Mouse (Mus musculus) CD4-positive, CD25-positive, alpha-beta regulatory T cell, adult 2 months (primary cell): ENCODE results near the gene Gm11444.

ENCODE experiments used
- DNase-seq: peaks from one replicate; pipeline ENCODE4 v3.0.0-alpha.2; 2012; ENCODE audit warnings: low read depth, low spot score

The Gm11444 gene

GRCm38 (mm10) chr11:85814678-85815077 is 35.5 kb downstream of the Gm11444 start:
- no peak for DNase-seq

GRCm38 (mm10) chr11:85812201-85812966 is 37.7 kb downstream of the Gm11444 start:
- no peak for DNase-seq

GRCm38 (mm10) chr11:85811676-85812075 is 38.5 kb downstream of the Gm11444 start:
- DNase-seq, result no peak

GRCm38 (mm10) chr11:85811229-85811628 is 38.9 kb downstream of the Gm11444 start:
- DNase-seq, result no peak

GRCm38 (mm10) chr11:85807353-85807752 is 42.8 kb downstream of the Gm11444 start:
- DNase-seq, result no peak

GRCm38 (mm10) chr11:85805779-85806178 is 44.4 kb downstream of the Gm11444 start:
- no peak for DNase-seq

GRCm38 (mm10) chr11:85804048-85804447 is 46.1 kb downstream of the Gm11444 start:
- DNase-seq, result no peak

- DNase-seq, result no peak
These were observed 49.8 kb downstream of the Gm11444 start for GRCm38 (mm10) chr11:85800380-85800779.

GRCm38 (mm10) chr11:85799856-85800255 is 50.3 kb downstream of the Gm11444 start:
- DNase-seq, result no peak

GRCm38 (mm10) chr11:85799456-85799855 is 50.7 kb downstream of the Gm11444 start:
- DNase-seq, result no peak
